Mouse (Mus musculus): ENCODE results near the gene Glcci1.

GRCm38 (mm10) chr6:8560682-8561081 is 51.3 kb downstream of the Glcci1 start:
- no peak for TF ChIP-seq CTCF (IDR thresholded peaks at IDR 0.05; ENCODE audit: low read depth, low read length)
- TF ChIP-seq POLR2A (IDR thresholded peaks at IDR 0.05; ENCODE audit: insufficient read depth, low read length): no peak

Data from ES-Bruce4 (cell line).